Mouse (Mus musculus) liver, embryonic 13.5 days (tissue): ENCODE data around the gene Dtl. TPM values are rescaled to one million over a fixed set of nuclear protein-coding genes. Genes with fewer than 3 reads are reported as not detected.

Source experiments
- ATAC-seq: fragments of 200-750 bp; cut with Nextera tagmentation; 2 replicates; pipeline ENCODE4 v1.8.0; 2017; ENCODE audit warnings: low read depth, mild to moderate bottlenecking, moderate number of reproducible peaks, moderate library complexity
- DNase-seq: peaks from one replicate; pipeline ENCODE4 v3.0.0; 2022
- H3K27ac ChIP-seq: fragments of 300-500 bp; sonication (generic); 2 replicates; pipeline ENCODE4 v1.5.1; 2015; ENCODE audit warnings: moderate library complexity, mild to moderate bottlenecking, inconsistent platforms
- H3K27me3 ChIP-seq: fragments of 300-500 bp; sonication (generic); 2 replicates; pipeline ENCODE4 v1.6.1; 2015; ENCODE audit warnings: mild to moderate bottlenecking, inconsistent platforms
- H3K36me3 ChIP-seq: fragments of 300-500 bp; sonication (generic); 2 replicates; pipeline ENCODE4 v1.6.1; 2015; ENCODE audit warnings: mild to moderate bottlenecking, inconsistent platforms
- H3K4me1 ChIP-seq: fragments of 300-500 bp; sonication (generic); replicated peaks from 2 replicates; pipeline ENCODE4 v1.6.1; 2015; ENCODE audit warnings: inconsistent platforms
- H3K4me2 ChIP-seq: fragments of 300-500 bp; sonication (generic); 2 replicates; pipeline ENCODE4 v1.6.1; 2015; ENCODE audit warnings: inconsistent platforms, mild to moderate bottlenecking, moderate library complexity
- H3K4me3 ChIP-seq: fragments of 300-500 bp; sonication (generic); replicated peaks from 2 replicates; pipeline ENCODE4 v1.5.1; 2015; ENCODE audit warnings: mild to moderate bottlenecking, inconsistent platforms
- H3K9ac ChIP-seq: fragments of 300-500 bp; sonication (generic); 2 replicates; pipeline ENCODE4 v1.6.1; 2015; ENCODE audit warnings: mild to moderate bottlenecking, inconsistent platforms
- H3K9me3 ChIP-seq: fragments of 300-500 bp; sonication (generic); replicated peaks from 2 replicates; pipeline ENCODE4 v1.6.1; 2016; ENCODE audit warnings: inconsistent platforms
- WGBS: fragments of 180-500 bp; shearing (Covaris S2); methylation state at CpG from one replicate; pipeline ENCODE4 v1.1.7; 2015; ENCODE audit not compliant: insufficient replicate concordance; 5-methylcytosine and 5-hydroxymethylcytosine counted together
- polyA plus RNA-seq: library from polyadenylated mRNA; unstranded; fragments of >200 nt; fragmentation: Nextera tagmentation; extraction: Ambion mirVana; gene quantifications from 2 replicates; pipeline ENCODE4 v1.2.1, GENCODE M21; 2015

The Dtl gene
- polyA plus RNA-seq, 1 experiment from 2014 or later, result 36.6 TPM

DNA sequence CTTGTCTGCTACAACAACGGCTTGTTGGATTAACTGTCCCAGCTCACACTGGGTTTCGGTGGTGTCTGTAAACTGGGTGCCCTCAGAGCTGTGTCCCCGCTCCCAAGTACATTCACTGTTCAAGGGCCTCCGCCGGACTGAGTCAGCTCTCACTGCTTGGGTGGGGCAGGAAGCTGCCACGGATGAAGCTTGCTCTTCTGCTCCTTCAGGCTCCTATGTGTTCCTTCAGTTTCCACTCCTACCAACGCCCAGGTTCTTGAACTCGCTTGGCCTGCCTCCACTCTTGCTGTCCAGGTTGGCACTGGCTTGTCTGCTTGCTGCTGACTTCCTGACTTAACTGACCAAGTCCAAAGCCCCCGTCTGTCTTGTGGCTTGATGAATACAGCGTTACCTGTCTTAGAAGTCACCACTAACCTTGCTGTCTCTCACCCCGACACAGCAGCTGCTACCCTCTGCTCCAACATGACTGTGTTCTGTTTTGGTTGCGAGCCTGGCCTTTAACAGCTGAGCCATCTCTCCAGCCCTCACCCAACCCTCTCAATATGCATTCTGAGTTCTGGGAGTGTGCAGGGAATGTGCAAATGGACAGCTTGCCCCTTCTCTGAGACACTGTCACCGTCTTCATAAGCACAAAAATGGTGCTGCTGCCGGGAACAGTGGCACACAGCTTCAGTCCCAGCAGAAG lies 76.9 kb downstream of the Dtl start:
- Histone ChIP-seq H3K4me1 (peaks cover 22% of the 10 kb centered on the region), H3K4me3 (no peak overlapping the region), H3K9me3 (no peaks in the 10 kb centered on the region), H3K27ac (no peak overlapping the region), H3K4me2 (no peak overlapping the region), H3K27me3 (no peaks in the 10 kb centered on the region), H3K9ac (no peak overlapping the region), H3K36me3 (no peaks in the 10 kb centered on the region)
- ATAC-seq, result no peak
- 46% methylated on average over 14 of the region's 14 CpGs for WGBS
- DNase-seq, result no peak

DNA sequence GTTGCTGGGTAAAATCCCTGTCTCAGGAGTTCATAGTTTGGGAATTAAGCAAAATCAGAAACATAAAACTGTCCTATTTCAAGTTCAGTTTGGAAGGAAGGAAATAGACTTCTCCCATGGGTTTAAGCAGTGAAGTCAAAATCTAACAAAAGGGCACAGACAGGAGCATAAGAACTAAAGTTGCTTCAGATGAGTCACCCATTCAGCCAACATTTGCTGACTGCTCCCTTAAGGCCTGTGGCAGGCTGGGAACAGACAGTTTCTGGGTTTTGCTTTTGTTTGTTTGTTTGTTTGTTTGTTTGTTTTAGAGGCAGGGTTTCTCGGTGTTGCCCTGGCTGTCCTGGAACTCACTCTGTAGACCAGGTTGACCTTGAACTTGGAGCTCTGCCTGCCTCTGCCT lies 78.7 kb downstream of the Dtl start:
- WGBS, result 76% methylated on average over 1 of the region's 1 CpGs
- no peak overlapping the region for H3K9ac ChIP-seq
- no peak overlapping the region for H3K4me3 ChIP-seq
- ATAC-seq (no peak), DNase-seq (no peak)
- no peak overlapping the region for H3K27ac ChIP-seq
- H3K4me1 ChIP-seq, result peaks cover 28% of the 10 kb centered on the region
- no peaks in the 10 kb centered on the region for H3K9me3 ChIP-seq
- H3K27me3 ChIP-seq, result no peaks in the 10 kb centered on the region
- no peaks in the 10 kb centered on the region for H3K36me3 ChIP-seq
- H3K4me2 ChIP-seq, result no peak overlapping the region

DNA sequence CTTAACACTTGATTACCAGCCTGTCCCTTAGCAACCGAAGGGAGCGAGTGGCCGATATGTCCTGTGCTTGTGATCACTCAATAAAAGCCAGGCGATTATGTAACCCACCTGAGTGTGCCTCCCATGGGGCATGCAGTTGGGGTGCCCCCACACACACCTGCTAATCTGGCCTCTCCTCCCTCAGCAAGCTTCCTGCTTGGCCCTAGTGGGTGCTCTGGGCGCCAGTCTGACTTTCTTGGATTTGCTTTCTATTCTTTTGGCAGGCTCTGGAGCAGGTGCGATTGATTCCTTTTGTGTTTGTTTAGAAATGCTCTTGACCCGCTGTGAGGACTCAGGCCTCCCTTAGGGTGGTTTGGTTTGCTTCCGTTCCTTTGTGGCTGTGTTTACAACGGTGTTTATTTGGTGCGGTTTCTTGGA lies 80.3 kb downstream of the Dtl start:
- ATAC-seq, result no peak
- no peaks in the 10 kb centered on the region for H3K36me3 ChIP-seq
- no peak overlapping the region for H3K27ac ChIP-seq
- no peak overlapping the region for H3K4me2 ChIP-seq
- no peak for DNase-seq
- H3K9me3 ChIP-seq, result no peaks in the 10 kb centered on the region
- no peak overlapping the region for H3K4me3 ChIP-seq
- H3K9ac ChIP-seq, result no peak overlapping the region
- WGBS, result 68% methylated on average over 10 of the region's 10 CpGs
- no peaks in the 10 kb centered on the region; the same call in 1 of the 2 replicates for H3K27me3 ChIP-seq
- H3K4me1 ChIP-seq, result peaks cover 28% of the 10 kb centered on the region

DNA sequence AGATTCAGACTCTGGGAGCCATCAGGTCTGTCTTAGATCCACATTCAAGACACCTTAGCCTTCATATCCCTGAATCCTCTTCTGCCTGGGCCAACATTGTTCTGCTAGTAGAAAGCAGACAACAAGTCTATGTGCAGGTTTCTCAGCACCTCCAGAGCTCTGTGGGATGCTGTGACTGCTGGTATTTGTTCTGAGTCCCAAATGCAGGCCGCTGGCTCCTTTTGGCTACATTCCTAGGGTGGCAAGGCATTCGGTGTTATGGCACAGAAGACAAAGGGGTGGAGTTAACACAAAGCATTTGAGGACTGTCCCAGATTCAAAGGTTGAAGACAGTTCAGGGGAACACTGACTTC lies 81.1 kb downstream of the Dtl start:
- peak overlapping the region; percentile 39; the same call in 1 of the 2 replicates for H3K4me2 ChIP-seq
- no peak overlapping the region for H3K27ac ChIP-seq
- no peaks in the 10 kb centered on the region for H3K9me3 ChIP-seq
- no peaks in the 10 kb centered on the region for H3K36me3 ChIP-seq
- no peaks in the 10 kb centered on the region; the same call in 1 of the 2 replicates for H3K27me3 ChIP-seq
- ATAC-seq (no peak), DNase-seq (no peak)
- H3K9ac ChIP-seq, result no peak overlapping the region; the same call in 1 of the 2 replicates
- H3K4me3 ChIP-seq, result no peak overlapping the region
- H3K4me1 ChIP-seq, result peaks cover 28% of the 10 kb centered on the region
- WGBS, result 70% methylated on average over 2 of the region's 2 CpGs

DNA sequence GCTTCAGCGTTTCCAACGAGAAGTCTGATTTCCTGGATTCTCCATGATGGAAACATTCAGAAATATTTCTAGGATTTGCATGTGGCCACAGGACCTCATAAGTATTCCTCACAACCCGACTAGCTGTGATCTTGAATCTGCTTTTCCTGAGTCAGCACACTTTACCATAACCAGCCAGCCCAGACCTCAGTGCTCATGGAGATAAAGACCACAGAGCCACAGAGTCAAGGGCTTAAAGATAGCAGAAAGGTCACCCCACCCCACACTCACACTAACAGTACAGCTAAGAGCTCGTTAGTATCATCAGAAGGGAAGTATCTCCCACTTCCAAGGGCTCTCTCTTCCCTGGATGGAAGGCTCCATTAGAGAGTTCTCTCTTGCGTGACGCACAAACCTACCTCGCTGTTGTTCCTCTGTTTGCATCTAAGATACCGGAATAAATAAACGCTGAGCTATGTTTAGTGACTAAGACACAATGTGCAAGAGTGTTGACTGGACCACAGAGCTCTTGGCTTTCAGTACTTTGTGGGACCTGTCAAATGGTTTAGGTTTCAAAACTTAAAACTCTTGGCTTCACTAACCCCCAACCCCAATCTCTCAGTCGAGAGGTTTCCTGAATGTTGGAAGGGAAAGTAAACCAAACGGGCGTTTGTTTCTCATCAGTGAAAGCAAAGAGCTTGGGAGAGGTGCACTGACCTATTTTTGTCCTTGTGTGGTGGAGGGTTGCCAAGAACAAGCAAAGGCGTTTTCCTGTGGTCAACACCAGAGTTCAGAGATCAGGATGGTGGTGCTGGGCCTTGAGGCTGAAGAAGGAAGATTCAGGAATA lies 81.7 kb downstream of the Dtl start:
- H3K4me2 ChIP-seq, result peak overlapping the region; percentile 39
- H3K9me3 ChIP-seq, result no peaks in the 10 kb centered on the region
- no peak overlapping the region for H3K4me3 ChIP-seq
- no peaks in the 10 kb centered on the region for H3K36me3 ChIP-seq
- no peaks in the 10 kb centered on the region; the same call in 1 of the 2 replicates for H3K27me3 ChIP-seq
- peak overlapping the region; percentile 14; the same call in 1 of the 2 replicates for H3K9ac ChIP-seq
- ATAC-seq, result peak; percentile 96
- peak; percentile 36 for DNase-seq
- 40% methylated on average over 13 of the region's 13 CpGs for WGBS
- H3K27ac ChIP-seq, result 0 out of 2 replicates have a peak overlapping the region, but pooled peaks have one; percentile 14
- H3K4me1 ChIP-seq, result peaks cover 28% of the 10 kb centered on the region

DNA sequence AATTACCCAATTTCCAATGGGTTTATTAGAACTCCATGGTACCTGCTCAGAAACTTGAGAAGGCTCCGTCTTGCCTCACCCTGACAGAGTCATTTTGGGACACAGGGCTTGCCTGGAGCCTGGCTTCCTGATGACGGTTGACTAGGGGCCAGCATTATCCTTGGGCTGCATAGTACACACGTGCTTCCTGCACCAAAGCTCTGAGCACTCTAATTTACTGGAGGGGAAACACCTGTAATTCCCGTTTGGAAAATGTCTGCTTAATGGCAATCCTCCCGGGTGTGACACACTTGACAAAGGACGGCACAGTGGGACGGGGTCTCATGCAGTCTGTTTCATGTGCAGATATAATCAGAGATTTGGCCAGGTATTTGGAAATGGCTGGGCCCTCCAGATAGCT lies 84.9 kb downstream of the Dtl start:
- no peaks in the 10 kb centered on the region for H3K36me3 ChIP-seq
- 62% methylated on average over 7 of the region's 7 CpGs for WGBS
- no peak for ATAC-seq
- H3K27ac ChIP-seq, result no peak overlapping the region
- no peak overlapping the region for H3K4me3 ChIP-seq
- peaks cover 24% of the 10 kb centered on the region for H3K4me1 ChIP-seq
- no peak overlapping the region for H3K9ac ChIP-seq
- no peaks in the 10 kb centered on the region for H3K9me3 ChIP-seq
- H3K27me3 ChIP-seq, result no peaks in the 10 kb centered on the region; the same call in 1 of the 2 replicates
- no peak for DNase-seq
- no peak overlapping the region for H3K4me2 ChIP-seq

Other genes with a start within 250 kb of the Dtl start
- gene Tmem206, start 249.6 kb downstream of the Dtl start, polyA plus RNA-seq, result 6.8 and 10.1 TPM in 2 replicates
- 13.6 and 15.6 TPM in 2 replicates for gene Ppp2r5a, start 172.3 kb downstream of the Dtl start, polyA plus RNA-seq
- gene Ints7, start 92 bp upstream of the Dtl start, polyA plus RNA-seq, result 25.0 and 30.3 TPM in 2 replicates
- gene Lpgat1, start 142.3 kb upstream of the Dtl start, polyA plus RNA-seq, result 8.1 and 8.8 TPM in 2 replicates
- 39.3 and 45.7 TPM in 2 replicates for gene Nek2, start 245.9 kb upstream of the Dtl start, polyA plus RNA-seq